22 mouse cellular contexts compared by ENCODE assay signal in genomic region chr6:121160126-121160525, GRCm38 (mm10). TPM values are rescaled to one million over a fixed set of nuclear protein-coding genes. Genes with fewer than 3 reads are reported as not detected.
DNase-seq lines count a peak whose midpoint lies in the region; ATAC-seq lines count a peak whose summit lies in the region.
"Had no signal": no experiment of that assay in that cellular context is flagged by ENCODE, and none has a peak within 500 bp of the region (broad histone marks: within the 10 kb centered on the region; RNA-seq: fewer than 3 reads in every experiment).

No protein-coding gene starts in this region.

- no peaks in the 10 kb centered on the region for H3K9me3 ChIP-seq in embryonic facial prominence, embryonic 11.5 days (replicated peaks; ENCODE audit: control insufficient read depth, low read length)
- no peaks in the 10 kb centered on the region for H3K9me3 ChIP-seq in embryonic facial prominence, embryonic 10.5 days
- H3K9me3 ChIP-seq in limb, embryonic 15.5 days = no peaks in the 10 kb centered on the region
- H3K9me3 ChIP-seq: hindbrain, embryonic 15.5 days; liver, embryonic 13.5 days; midbrain, embryonic 13.5 days; neural tube, embryonic 15.5 days had no signal

- H3K4me2 ChIP-seq in embryonic facial prominence, embryonic 11.5 days (ENCODE audit: low read depth, low read length) = no peak overlapping the region
- no peak overlapping the region for H3K4me2 ChIP-seq in limb, embryonic 15.5 days
- H3K4me2 ChIP-seq: hindbrain, embryonic 15.5 days; liver, embryonic 13.5 days; midbrain, embryonic 13.5 days; neural tube, embryonic 15.5 days had no signal

- WGBS in embryonic facial prominence, embryonic 11.5 days = 38% methylated on average over 6 of the region's 6 CpGs
- WGBS in embryonic facial prominence, embryonic 10.5 days = 54% methylated on average over 6 of the region's 6 CpGs
- WGBS in limb, embryonic 15.5 days = 48% methylated on average over 6 of the region's 6 CpGs

- ATAC-seq in embryonic facial prominence, embryonic 11.5 days (replicated peaks; ENCODE audit: insufficient number of reproducible peaks, low FRiP score, low TSS enrichment, low read depth) = no peak
- ATAC-seq in limb, embryonic 15.5 days (ENCODE audit: insufficient number of reproducible peaks, low FRiP score, low TSS enrichment, low read depth) = no peak
- ATAC-seq: forebrain, postnatal 0 days; lung, postnatal 0 days; midbrain, embryonic 13.5 days had no signal

- peak; percentile 35 for DNase-seq in embryonic facial prominence, embryonic 11.5 days (ENCODE audit: low spot score)
- no peak for DNase-seq in embryonic facial prominence, embryonic 10.5 days (ENCODE audit: low spot score)
- peak; percentile 55 for DNase-seq in testis, postnatal 10 days (ENCODE audit: low spot score)
- DNase-seq in testis, postnatal 14 days (ENCODE audit: low spot score) = no peak
- no peak for DNase-seq in layer of hippocampus, adult 18-20 months (ENCODE audit: low spot score in 2 of 2)
- DNase-seq in spleen, postnatal 14 days (ENCODE audit: low spot score in 2 of 2) = no peak
- DNase-seq in kidney, postnatal 4 days = no peak
- DNase-seq: adrenal gland, postnatal 10 days; cerebellum, adult 11-12 months; forebrain, postnatal 0 days; gastrocnemius, postnatal 10 days; heart, adult 2 months; kidney, adult 2 months; kidney, postnatal 14 days; liver, embryonic 13.5 days; thymus, postnatal 36 days had no signal

- no peak overlapping the region for H3K9ac ChIP-seq in embryonic facial prominence, embryonic 11.5 days (replicated peaks; ENCODE audit: low read length)
- no peak overlapping the region for H3K9ac ChIP-seq in limb, embryonic 15.5 days
- H3K9ac ChIP-seq: forebrain, postnatal 0 days; hindbrain, embryonic 15.5 days; liver, embryonic 13.5 days; midbrain, embryonic 13.5 days; neural tube, embryonic 15.5 days had no signal

- H3K27ac ChIP-seq in embryonic facial prominence, embryonic 11.5 days (replicated peaks; ENCODE audit: low read depth, low read length) = no peak overlapping the region
- no peak overlapping the region for H3K27ac ChIP-seq in embryonic facial prominence, embryonic 10.5 days (replicated peaks)
- H3K27ac ChIP-seq in limb, embryonic 15.5 days = 0 out of 2 replicates have a peak overlapping the region, but pooled peaks have one; percentile 13
- H3K27ac ChIP-seq: heart, adult 2 months; hindbrain, embryonic 15.5 days; liver, embryonic 13.5 days; midbrain, embryonic 13.5 days; neural tube, embryonic 15.5 days had no signal

- H3K36me3 ChIP-seq in embryonic facial prominence, embryonic 11.5 days (replicated peaks; ENCODE audit: control insufficient read depth, insufficient read depth, low read depth, low read length) = no peaks in the 10 kb centered on the region
- no peaks in the 10 kb centered on the region for H3K36me3 ChIP-seq in embryonic facial prominence, embryonic 10.5 days (replicated peaks)
- no peaks in the 10 kb centered on the region for H3K36me3 ChIP-seq in limb, embryonic 15.5 days
- H3K36me3 ChIP-seq: hindbrain, embryonic 15.5 days; liver, embryonic 13.5 days; midbrain, embryonic 13.5 days; neural tube, embryonic 15.5 days had no signal

- H3K27me3 ChIP-seq in embryonic facial prominence, embryonic 11.5 days (ENCODE audit: control insufficient read depth, insufficient read depth, low read length) = no peaks in the 10 kb centered on the region
- H3K27me3 ChIP-seq in embryonic facial prominence, embryonic 10.5 days (replicated peaks; ENCODE audit: low read depth, poor library complexity, severe bottlenecking) = no peaks in the 10 kb centered on the region
- H3K27me3 ChIP-seq in limb, embryonic 15.5 days = no peaks in the 10 kb centered on the region
- H3K27me3 ChIP-seq: hindbrain, embryonic 15.5 days; liver, embryonic 13.5 days; midbrain, embryonic 13.5 days; neural tube, embryonic 15.5 days had no signal

- no peaks in the 10 kb centered on the region; the same call in 1 of the 2 replicates for H3K4me1 ChIP-seq in embryonic facial prominence, embryonic 11.5 days (ENCODE audit: control insufficient read depth, insufficient read depth, low read length)
- H3K4me1 ChIP-seq in embryonic facial prominence, embryonic 10.5 days = peaks cover 11% of the 10 kb centered on the region; the same call in 1 of the 2 replicates
- peaks cover 13% of the 10 kb centered on the region for H3K4me1 ChIP-seq in limb, embryonic 15.5 days
- H3K4me1 ChIP-seq: hindbrain, embryonic 15.5 days; midbrain, embryonic 13.5 days; neural tube, embryonic 15.5 days had no signal

- H3K4me3 ChIP-seq in embryonic facial prominence, embryonic 11.5 days (ENCODE audit: low read depth, low read length) = no peak overlapping the region
- no peak overlapping the region for H3K4me3 ChIP-seq in embryonic facial prominence, embryonic 10.5 days
- no peak overlapping the region for H3K4me3 ChIP-seq in limb, embryonic 15.5 days
- H3K4me3 ChIP-seq: erythroblast, embryonic 14.5 days; heart, adult 2 months; hindbrain, embryonic 15.5 days; liver, embryonic 13.5 days; midbrain, embryonic 13.5 days; neural tube, embryonic 15.5 days had no signal

RNA-seq across cellular contexts. Expression of gene Pex26, which starts 23.3 kb away (rescaled TPM):
- 7.1 and 7.7 TPM in 2 replicates for polyA plus RNA-seq in embryonic facial prominence, embryonic 11.5 days (2014; fragmentation: Nextera tagmentation; extraction: Ambion mirVana)
- 10.9 and 11.5 TPM in 2 replicates for polyA plus RNA-seq in embryonic facial prominence, embryonic 10.5 days (2016; fragmentation: Nextera tagmentation; extraction: Ambion mirVana)
- 10.5 and 11.3 TPM in 2 replicates for polyA plus RNA-seq in limb, embryonic 15.5 days (2015; fragmentation: Nextera tagmentation; extraction: Ambion mirVana)
- total RNA-seq in layer of hippocampus, adult 18-20 months (2021) = 10 to 100 TPM; 11.4 to 12.8 TPM

RNA-seq across cellular contexts. Expression of gene Mical3, which starts 29.3 kb away (rescaled TPM):
- polyA plus RNA-seq in embryonic facial prominence, embryonic 11.5 days (2014; fragmentation: Nextera tagmentation; extraction: Ambion mirVana) = 11.1 and 13.3 TPM in 2 replicates
- polyA plus RNA-seq in embryonic facial prominence, embryonic 10.5 days (2016; fragmentation: Nextera tagmentation; extraction: Ambion mirVana) = 9.9 and 10.4 TPM in 2 replicates
- polyA plus RNA-seq in limb, embryonic 15.5 days (2015; fragmentation: Nextera tagmentation; extraction: Ambion mirVana) = 9.6 and 9.7 TPM in 2 replicates
- total RNA-seq in layer of hippocampus, adult 18-20 months (2021) = 10 to 100 TPM; 75.0 to 80.8 TPM

RNA-seq across cellular contexts. Expression of gene Tuba8, which starts 50.4 kb away (rescaled TPM):
- 0.45 and 0.53 TPM in 2 replicates for polyA plus RNA-seq in embryonic facial prominence, embryonic 11.5 days (2014; fragmentation: Nextera tagmentation; extraction: Ambion mirVana)
- polyA plus RNA-seq in embryonic facial prominence, embryonic 10.5 days (2016; fragmentation: Nextera tagmentation; extraction: Ambion mirVana) = 0.41 and 0.60 TPM in 2 replicates
- polyA plus RNA-seq in limb, embryonic 15.5 days (2015; fragmentation: Nextera tagmentation; extraction: Ambion mirVana) = 16.3 and 18.0 TPM in 2 replicates
- 1 to 10 TPM; 6.3 to 7.8 TPM for total RNA-seq in layer of hippocampus, adult 18-20 months (2021)

Comparison
In these comparisons a context has a peak if more than half of its experiments do, and no peak if none do; other contexts are left out.
1. DNase-seq: peak in embryonic facial prominence, embryonic 11.5 days (single experiment) and testis, postnatal 10 days (single experiment); none in embryonic facial prominence, embryonic 10.5 days (single experiment), testis, postnatal 14 days (single experiment), layer of hippocampus, adult 18-20 months (0 of 2), spleen, postnatal 14 days (0 of 2) and kidney, postnatal 4 days (0 of 2).
2. RNA of gene Tuba8, which starts 50.4 kb away (polyA plus RNA-seq): 16.3 to 18.0 TPM in limb, embryonic 15.5 days; 0.41 to 0.60 TPM in embryonic facial prominence, embryonic 10.5 days and 0.45 to 0.53 TPM in embryonic facial prominence, embryonic 11.5 days; every median in the first group is over 10 times any median in the second.